Mouse (Mus musculus) CH12.LX (cell line): ENCODE measurements around the gene Fgfr3. TPM values are rescaled to one million over a fixed set of nuclear protein-coding genes. Genes with fewer than 3 reads are reported as not detected.

Experiments
- DNase-seq: peaks from one replicate; pipeline ENCODE4 v3.0.0-alpha.2; 2013; ENCODE audit errors: extremely low read depth
- H3K27ac ChIP-seq: 2 replicates; pipeline ENCODE4 v1.5.1; 2012; ENCODE audit warnings: low read depth, mild to moderate bottlenecking, control low read depth, moderate library complexity; ENCODE audit not compliant: insufficient read depth
- H3K27me3 ChIP-seq: replicated peaks from 2 replicates; pipeline ENCODE3; 2012; ENCODE audit warnings: inconsistent platforms
- H3K36me3 ChIP-seq, 2 experiments: replicated peaks in 1 of 2; 2 replicates each; pipeline versions ENCODE3 to v1.6.1; 2012; ENCODE audit warnings: inconsistent platforms in 1 of 2, low read length in 1 of 2, mild to moderate bottlenecking in 1 of 2, mixed read lengths in 1 of 2, moderate library complexity in 1 of 2; ENCODE audit not compliant: control insufficient read depth in 1 of 2, insufficient read depth in 1 of 2
- H3K4me1 ChIP-seq, 2 experiments: 2 replicates each; pipeline ENCODE4 v1.6.1; 2012; ENCODE audit warnings: inconsistent platforms in 1 of 2, moderate library complexity in 1 of 2; ENCODE audit not compliant: insufficient read depth in 2 of 2, control insufficient read depth in 1 of 2
- H3K4me2 ChIP-seq: 2 replicates; pipeline ENCODE4 v1.6.1; 2012; ENCODE audit warnings: low read depth, mild to moderate bottlenecking, control low read depth; ENCODE audit not compliant: poor library complexity, insufficient read depth, severe bottlenecking
- H3K4me3 ChIP-seq, 3 experiments: fragments of 150-350 bp in 1 of 3; sonication (generic) in 1 of 3; replicated peaks in 1 of 3; 2 replicates each; pipeline versions ENCODE3 to v1.5.1; 2011 to 2012; ENCODE audit warnings: low read depth in 2 of 3, low read length in 2 of 3, mild to moderate bottlenecking in 2 of 3, moderate library complexity in 2 of 3, control low read depth in 1 of 3, improper control_type of control experiment in 1 of 3, inconsistent platforms in 1 of 3, mixed read lengths in 1 of 3; ENCODE audit not compliant: poor library complexity in 1 of 3
- H3K79me2 ChIP-seq: replicated peaks from 2 replicates; pipeline ENCODE4 v1.6.1; 2012; ENCODE audit warnings: mild to moderate bottlenecking, moderate library complexity; ENCODE audit not compliant: control insufficient read depth, poor library complexity, insufficient read depth, severe bottlenecking; ENCODE audit errors: extremely low read depth
- H3K9ac ChIP-seq: 2 replicates; pipeline ENCODE4 v1.6.1; 2012; ENCODE audit warnings: low read depth, mild to moderate bottlenecking, control low read depth, moderate library complexity; ENCODE audit not compliant: insufficient read depth
- H3K9me3 ChIP-seq: replicated peaks from 2 replicates; pipeline ENCODE3; 2012; ENCODE audit warnings: low read length, inconsistent platforms, mixed read lengths
- BHLHE40 ChIP-seq: IDR thresholded peaks from 2 replicates; pipeline ENCODE4 v1.6.1; 2011; ENCODE audit warnings: mild to moderate bottlenecking, low read depth, low read length, improper control_type of control experiment
- CHD2 ChIP-seq: IDR thresholded peaks from 2 replicates; pipeline ENCODE4 v1.6.1; 2011; ENCODE audit warnings: low read length, improper control_type of control experiment
- CTCF ChIP-seq, 2 experiments: IDR thresholded peaks in 1 of 2; conservative IDR thresholded peaks in 1 of 2; 2 replicates each; pipeline ENCODE4 v1.5.1; 2011 to 2012; ENCODE audit warnings: low read depth in 2 of 2, low read length in 2 of 2, improper control_type of control experiment in 1 of 2, inconsistent platforms in 1 of 2, mild to moderate bottlenecking in 1 of 2, moderate library complexity in 1 of 2
- E2F4 ChIP-seq: IDR thresholded peaks from 2 replicates; pipeline ENCODE4 v1.6.1; 2011; ENCODE audit warnings: low read depth, low read length, improper control_type of control experiment; ENCODE audit not compliant: insufficient replicate concordance
- ELF1 ChIP-seq: IDR thresholded peaks from 2 replicates; pipeline ENCODE4 v1.6.1; 2014; ENCODE audit warnings: low read depth, mild to moderate bottlenecking, inconsistent platforms, low read length, improper control_type of control experiment
- EP300 ChIP-seq: IDR thresholded peaks from 2 replicates; pipeline ENCODE4 v1.6.1; 2011; ENCODE audit warnings: low read length, improper control_type of control experiment
- GABPA ChIP-seq: IDR thresholded peaks from 2 replicates; pipeline ENCODE4 v1.6.1; 2012; ENCODE audit warnings: low read depth, low read length, improper control_type of control experiment, inconsistent platforms; ENCODE audit not compliant: insufficient replicate concordance
- KAT2A ChIP-seq: IDR thresholded peaks from 2 replicates; pipeline ENCODE4 v1.6.1; 2012; ENCODE audit warnings: low read length, improper control_type of control experiment, inconsistent platforms; ENCODE audit not compliant: insufficient replicate concordance
- MAFK ChIP-seq: IDR thresholded peaks from 2 replicates; pipeline ENCODE4 v1.6.1; 2011; ENCODE audit warnings: low read length, improper control_type of control experiment; ENCODE audit not compliant: insufficient replicate concordance
- MAX ChIP-seq: IDR thresholded peaks from 2 replicates; pipeline ENCODE4 v1.6.1; 2011; ENCODE audit warnings: low read length, improper control_type of control experiment
- MEF2A ChIP-seq: IDR thresholded peaks from 2 replicates; pipeline ENCODE4 v1.6.1; 2014; ENCODE audit warnings: low read depth, mild to moderate bottlenecking, inconsistent platforms, low read length, improper control_type of control experiment, borderline replicate concordance
- NRF1 ChIP-seq: IDR thresholded peaks from 2 replicates; pipeline ENCODE4 v1.6.1; 2014; ENCODE audit warnings: low read depth, mild to moderate bottlenecking, inconsistent platforms, low read length, improper control_type of control experiment, moderate library complexity
- POLR2AphosphoS2 ChIP-seq: IDR thresholded peaks from 2 replicates; pipeline ENCODE4 v1.6.1; 2011; ENCODE audit warnings: low read depth, low read length, improper control_type of control experiment
- RAD21 ChIP-seq: IDR thresholded peaks from 2 replicates; pipeline ENCODE4 v1.6.1; 2011; ENCODE audit warnings: low read depth, mild to moderate bottlenecking, low read length, improper control_type of control experiment, moderate library complexity
- SMC3 ChIP-seq: IDR thresholded peaks from 2 replicates; pipeline ENCODE4 v1.6.1; 2011; ENCODE audit warnings: low read depth, low read length, improper control_type of control experiment
- TBP ChIP-seq: conservative IDR thresholded peaks from 2 replicates; pipeline ENCODE4 v1.6.1; 2011; ENCODE audit warnings: low read depth, low read length, improper control_type of control experiment
- TCF12 ChIP-seq: IDR thresholded peaks from 2 replicates; pipeline ENCODE4 v1.6.1; 2014; ENCODE audit warnings: low read depth, mild to moderate bottlenecking, inconsistent platforms, low read length, improper control_type of control experiment
- USF2 ChIP-seq: conservative IDR thresholded peaks from 2 replicates; pipeline ENCODE4 v1.6.1; 2011; ENCODE audit warnings: low read depth, low read length, improper control_type of control experiment
- ZC3H11A ChIP-seq: IDR thresholded peaks from 2 replicates; pipeline ENCODE4 v1.6.1; 2012; ENCODE audit warnings: low read depth, mild to moderate bottlenecking, inconsistent platforms, low read length, improper control_type of control experiment
- dilution Hi-C: fragments of 300-500 bp; cut with MboI; formaldehyde crosslinking; loops from 2 replicates; pipeline ENCODE4 v1.14.3; 2020; ENCODE audit warnings: low sequenced_read_pairs; ENCODE audit not compliant: extremely low pct_unique_long_range_greater_than_20kb, extremely low pct_ligation_motif_present
- in situ Hi-C: fragments of 300-500 bp; cut with MboI; formaldehyde crosslinking; loops from 3 replicates; pipeline ENCODE4 v1.14.3; 2019; ENCODE audit warnings: low sequenced_read_pairs, low pct_ligation_motif_present, low pct_unique_long_range_greater_than_20kb, mixed read lengths
- polyA plus RNA-seq: library from polyadenylated mRNA; unstranded; fragments of >175 nt; gene quantifications from 2 replicates; pipeline ENCODE4 v1.2.1, GENCODE M21; 2012; ENCODE audit warnings: low read depth; ENCODE audit not compliant: insufficient read length
- total RNA-seq, 2 experiments: library from RNA; depleted of rRNA; stranded (reverse); fragments of 300-350 nt in 1 of 2; fragments of >200 nt in 1 of 2; gene quantifications; 2 replicates each; pipeline ENCODE4 v1.2.3; 2012 to 2014

The Fgfr3 gene
- total and polyA plus RNA-seq, 3 experiments, result 0.19 to 0.76 (median 0.23) TPM

- TF ChIP-seq ELF1, result peak; percentile 78
- peak; percentile 42 for TF ChIP-seq NRF1
- TF ChIP-seq MAFK, result no peak
- TF ChIP-seq E2F4, result no peak
- no peak for TF ChIP-seq BHLHE40
- TF ChIP-seq SMC3, result no peak
- no peak; the same call in 1 of the 2 replicates for TF ChIP-seq GABPA
- TF ChIP-seq CHD2, result no peak
- peak; percentile 86; the same call in 1 of the 2 replicates for TF ChIP-seq KAT2A
- no peak for TF ChIP-seq ZC3H11A
- TF ChIP-seq CTCF (conservative IDR thresholded peaks at IDR 0.05 in 1 of 2, IDR thresholded peaks at IDR 0.05 in 1 of 2; ENCODE audit: low read depth in 2 of 2, low read length in 2 of 2), result peak in 1 of 2 experiments; percentile 36; a peak in 2 of 4 replicates
- no peak for TF ChIP-seq EP300
- peak; percentile 60; the same call in 1 of the 2 replicates for TF ChIP-seq MEF2A
- peak; percentile 74 for TF ChIP-seq TCF12
- no peak for TF ChIP-seq USF2
- TF ChIP-seq TBP, result peak; percentile 58; the same call in 1 of the 2 replicates
- TF ChIP-seq, all 38 proteins: peak for 14
These were observed 61.0 kb downstream of the Fgfr3 start, which contains the start of gene Letm1 (continued) for GRCm38 (mm10) chr5:33782345-33782998.

GRCm38 (mm10) chr5:33782999-33783390 is 61.5 kb downstream of the Fgfr3 start:
- Histone ChIP-seq H3K36me3 (peaks cover 0 to 13% of the 10 kb centered on the region in 2 experiments), H3K4me2 (peak overlapping the region; percentile 58; the same call in 1 of the 2 replicates), H3K27me3 (no peaks in the 10 kb centered on the region), H3K9ac (peak overlapping the region; percentile 28), H3K9me3 (no peaks in the 10 kb centered on the region), H3K27ac (no peak overlapping the region), H3K4me1 (peaks cover 3 to 23% of the 10 kb centered on the region in 2 experiments; a peak in 3 of 4 replicates), H3K79me2 (no peaks in the 10 kb centered on the region), H3K4me3 (peak overlapping the region; percentile 71 to 93 (median 89))
- dilution Hi-C loops, result no loop called here
- TF ChIP-seq RAD21 (no peak), POLR2AphosphoS2 (no peak), MAX (no peak)
- DNase-seq, result no peak
- in situ Hi-C loops, result loop anchor here (5.0 kb wide), 1 partner anchor 34 kb away; no protein-coding TSS in a partner anchor

Other genes with a start within 250 kb of the Fgfr3 start
- 27.9 and 29.2 TPM in 2 replicates for gene Fam53a, start 92.0 kb upstream of the Fgfr3 start, total RNA-seq (2012; rRNA removed)
- 25.1 and 26.6 TPM in 2 replicates for gene Fam53a, start 92.0 kb upstream of the Fgfr3 start, total RNA-seq (2014; rRNA removed)
- gene Fam53a, start 92.0 kb upstream of the Fgfr3 start, polyA plus RNA-seq, result 32.9 and 33.4 TPM in 2 replicates
- gene Gm9903, start 91.7 kb upstream of the Fgfr3 start, total RNA-seq (2012; rRNA removed), result 0.08 and 0.21 TPM in 2 replicates
- gene Gm9903, start 91.7 kb upstream of the Fgfr3 start, total RNA-seq (2014; rRNA removed), result 0.16 and 0.22 TPM in 2 replicates
- 0.26 TPM in 1 of 2 replicates, not detected in the other for gene Gm9903, start 91.7 kb upstream of the Fgfr3 start, polyA plus RNA-seq
- gene Slbp, start 69.1 kb upstream of the Fgfr3 start, total RNA-seq (2012; rRNA removed), result 85.4 and 111 TPM in 2 replicates
- 263 and 284 TPM in 2 replicates for gene Slbp, start 69.1 kb upstream of the Fgfr3 start, total RNA-seq (2014; rRNA removed)
- 117 and 148 TPM in 2 replicates for gene Slbp, start 69.1 kb upstream of the Fgfr3 start, polyA plus RNA-seq
- 89.4 and 110 TPM in 2 replicates for gene Tacc3, start 63.5 kb upstream of the Fgfr3 start, total RNA-seq (2012; rRNA removed)
- gene Tacc3, start 63.5 kb upstream of the Fgfr3 start, total RNA-seq (2014; rRNA removed), result 186 and 202 TPM in 2 replicates
- gene Tacc3, start 63.5 kb upstream of the Fgfr3 start, polyA plus RNA-seq, result 160 and 175 TPM in 2 replicates
- gene Tmem129, start 63.3 kb upstream of the Fgfr3 start, total RNA-seq (2012; rRNA removed), result 14.8 and 15.2 TPM in 2 replicates
- gene Tmem129, start 63.3 kb upstream of the Fgfr3 start, total RNA-seq (2014; rRNA removed), result 10.8 and 11.2 TPM in 2 replicates
- 8.4 and 12.7 TPM in 2 replicates for gene Tmem129, start 63.3 kb upstream of the Fgfr3 start, polyA plus RNA-seq
- 21.8 and 25.7 TPM in 2 replicates for gene Letm1, start 61.1 kb downstream of the Fgfr3 start, total RNA-seq (2012; rRNA removed)
- gene Letm1, start 61.1 kb downstream of the Fgfr3 start, total RNA-seq (2014; rRNA removed), result 25.1 and 27.6 TPM in 2 replicates
- 43.0 and 43.4 TPM in 2 replicates for gene Letm1, start 61.1 kb downstream of the Fgfr3 start, polyA plus RNA-seq
- gene Nsd2, start 99.1 kb downstream of the Fgfr3 start, total RNA-seq (2012; rRNA removed), result 55.0 and 63.3 TPM in 2 replicates
- gene Nsd2, start 99.1 kb downstream of the Fgfr3 start, total RNA-seq (2014; rRNA removed), result 39.8 and 43.7 TPM in 2 replicates
- 47.2 and 49.9 TPM in 2 replicates for gene Nsd2, start 99.1 kb downstream of the Fgfr3 start, polyA plus RNA-seq
- gene Nelfa, start 214.7 kb downstream of the Fgfr3 start, total RNA-seq (2012; rRNA removed), result 23.9 and 27.6 TPM in 2 replicates
- 20.4 and 20.6 TPM in 2 replicates for gene Nelfa, start 214.7 kb downstream of the Fgfr3 start, total RNA-seq (2014; rRNA removed)
- gene Nelfa, start 214.7 kb downstream of the Fgfr3 start, polyA plus RNA-seq, result 35.3 and 41.2 TPM in 2 replicates